Mouse (Mus musculus): ENCODE data around the gene Mia.

The Mia gene

GRCm38 (mm10) chr7:27180837-27181695 is at the start of gene Mia, which contains the start of gene Gm21983:
TSS of gene Mia (minus strand) at chr7:27181157.
TSS of gene Gm21983 (minus strand) at chr7:27181086.
- DNase-seq = peak; percentile 50 to 71

DNA sequence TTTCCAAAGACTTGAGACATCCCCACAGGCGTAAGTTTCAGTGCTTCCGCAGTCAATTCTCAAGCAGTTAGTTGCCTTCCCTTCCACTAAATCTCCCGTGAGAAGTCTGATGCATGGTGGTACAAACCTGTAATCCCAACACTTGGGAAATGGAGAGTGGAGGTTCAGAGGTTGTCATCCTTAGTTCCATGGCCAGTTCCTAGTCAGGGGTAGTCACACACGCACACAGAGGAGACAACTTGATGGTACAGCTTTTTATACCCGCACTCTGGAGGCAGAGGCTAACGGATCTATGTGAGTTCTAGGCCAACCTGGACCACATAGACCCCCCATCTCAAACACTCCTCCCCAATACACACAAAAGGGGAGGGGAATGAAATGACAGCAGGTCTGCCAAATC is 47.9 kb upstream of the Mia start:
- no peak for DNase-seq

- peak; percentile 94 to 95 for DNase-seq
These were observed 47.4 kb upstream of the Mia start, which contains the start of gene Itpkc for GRCm38 (mm10) chr7:27228281-27228821. TSS of gene Itpkc (minus strand) at chr7:27228661.

- no peak for DNase-seq
These were observed 46.7 kb upstream of the Mia start for GRCm38 (mm10) chr7:27227676-27228075.

DNA sequence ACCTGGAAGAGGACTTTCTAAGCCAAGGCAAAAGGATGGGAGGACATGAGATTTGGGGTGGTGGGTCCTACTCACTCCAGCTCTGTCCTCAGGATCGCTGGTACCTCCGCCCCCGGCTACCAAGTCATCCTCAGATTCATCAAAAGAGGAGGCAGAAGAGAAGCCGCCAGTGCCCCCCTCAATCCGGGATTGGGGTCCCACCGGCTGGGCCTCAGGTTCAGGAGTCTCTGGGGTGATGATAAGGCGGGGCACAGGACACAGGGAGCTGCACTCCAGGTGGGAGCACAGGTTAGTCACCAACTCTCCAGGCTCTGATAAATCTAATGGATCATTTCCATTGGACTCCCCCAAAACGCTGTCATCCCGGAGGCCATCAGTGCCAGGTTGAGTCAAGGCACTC is 46.3 kb upstream of the Mia start:
- DNase-seq = no peak

DNA sequence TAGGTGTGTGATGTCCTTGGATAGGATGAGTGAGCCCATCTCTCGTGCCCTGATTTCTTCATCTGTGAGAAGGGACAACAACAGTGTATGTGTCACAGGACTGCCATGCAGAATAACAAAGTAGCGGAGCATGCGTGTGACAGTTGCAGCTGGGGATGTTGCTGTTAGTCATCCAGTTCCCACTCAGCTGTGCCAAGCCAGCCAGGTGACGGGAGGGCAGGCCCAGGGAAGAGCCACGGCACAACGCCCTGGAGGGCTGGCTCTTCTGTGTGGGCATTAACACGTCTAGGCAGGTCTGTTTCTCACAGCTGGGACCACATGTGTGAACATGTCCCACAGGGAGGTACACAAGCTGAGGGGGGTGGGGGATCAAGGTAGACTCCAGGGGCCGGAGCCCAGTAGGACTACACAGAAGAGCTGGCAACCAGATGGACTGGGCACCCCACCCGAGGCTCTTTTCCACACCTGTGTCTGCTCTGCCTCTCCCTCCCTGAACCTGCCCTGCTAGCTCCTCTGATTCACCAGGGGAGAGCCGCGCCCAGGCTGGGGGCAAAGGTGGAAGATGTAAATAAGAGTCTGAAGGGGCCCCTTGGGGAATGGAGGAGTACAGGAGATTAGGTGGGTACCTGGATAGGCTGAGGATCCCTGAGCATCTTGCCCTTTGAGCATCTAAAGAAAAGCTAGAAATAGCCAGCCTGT is 44.1 kb upstream of the Mia start:
- DNase-seq = peak in 1 of 2 experiments; percentile 39

- DNase-seq = no peak
These were observed 41.6 kb upstream of the Mia start for GRCm38 (mm10) chr7:27222538-27222937.

DNA sequence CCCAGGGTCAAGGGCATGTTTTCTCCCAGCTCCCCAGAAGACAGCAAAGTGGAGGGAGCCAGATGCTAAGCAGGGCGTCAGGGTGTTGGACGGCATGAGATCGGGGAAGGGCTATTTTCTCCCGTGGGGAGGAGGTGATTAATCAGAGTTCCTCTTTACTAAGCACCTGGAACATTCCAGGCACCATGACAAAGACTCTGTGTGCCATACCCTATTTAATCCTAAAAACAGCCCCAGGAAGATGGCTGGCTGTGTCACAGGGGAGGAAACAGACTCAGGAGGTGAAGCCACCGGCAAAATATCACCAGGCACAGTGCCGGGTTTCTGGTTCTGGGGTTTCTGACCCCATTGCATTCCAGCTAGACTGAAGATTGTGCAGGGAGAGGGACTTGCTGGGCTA is 41.0 kb upstream of the Mia start:
- DNase-seq = no peak

DNA sequence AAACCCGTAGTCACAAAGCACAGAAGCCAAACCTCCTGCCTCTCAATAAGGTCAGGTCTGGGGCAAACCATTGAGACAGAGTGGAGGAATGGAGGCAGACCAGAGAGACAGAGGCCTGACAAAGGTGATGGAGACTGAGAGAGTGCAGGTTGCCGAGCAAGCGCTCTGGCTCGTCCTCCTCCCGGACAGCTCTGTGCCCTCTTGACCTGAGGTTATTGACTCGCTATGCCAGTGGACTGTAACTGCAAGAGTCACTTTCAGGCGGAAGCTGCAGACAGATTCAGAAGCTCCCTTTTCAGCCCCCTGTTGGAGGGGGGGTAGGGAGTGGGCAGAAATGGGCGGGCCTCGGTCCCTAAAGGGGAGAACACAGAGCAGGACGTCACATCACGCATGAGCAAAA is 39.0 kb upstream of the Mia start:
- no peak for DNase-seq

DNA sequence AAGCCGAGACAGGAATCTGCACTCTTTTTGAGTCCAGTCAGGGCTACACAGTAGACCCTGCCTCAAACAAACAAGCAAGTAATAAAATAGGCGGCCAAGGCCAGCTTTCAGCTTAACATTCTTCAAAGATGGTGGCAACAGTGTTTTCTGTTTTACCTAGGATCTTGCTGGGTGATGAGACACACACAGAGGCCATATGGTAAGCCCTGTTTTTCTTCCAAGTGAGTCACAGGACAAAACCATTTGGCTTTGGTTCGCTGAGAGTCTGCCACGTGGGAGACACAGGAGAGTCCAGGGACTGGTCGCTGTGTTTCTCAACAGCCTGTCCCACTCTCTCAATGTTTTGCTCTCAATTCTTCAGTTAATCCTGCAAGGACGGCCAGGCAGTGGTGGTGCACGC is 37.6 kb upstream of the Mia start:
- no peak for DNase-seq

DNA sequence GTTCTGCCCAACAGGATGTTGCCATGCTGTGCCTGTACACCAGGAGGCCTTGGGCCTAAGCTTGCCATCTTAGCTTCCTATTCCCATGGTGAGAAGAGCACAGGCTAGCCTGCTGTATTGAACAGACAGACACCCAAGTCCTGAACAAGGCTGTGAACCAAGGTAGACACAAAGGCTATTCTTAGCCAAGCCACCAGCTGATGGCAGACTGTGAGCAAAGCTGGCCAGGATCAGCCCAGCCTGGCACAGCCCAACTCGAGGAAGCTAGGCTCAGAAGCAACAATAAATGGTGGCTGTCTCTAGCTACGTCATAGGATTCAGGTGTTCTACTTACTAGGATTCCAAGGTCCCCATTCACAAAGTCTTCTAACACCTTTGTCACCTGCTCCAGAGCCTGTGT is 31.7 kb upstream of the Mia start:
- no peak for DNase-seq

DNA sequence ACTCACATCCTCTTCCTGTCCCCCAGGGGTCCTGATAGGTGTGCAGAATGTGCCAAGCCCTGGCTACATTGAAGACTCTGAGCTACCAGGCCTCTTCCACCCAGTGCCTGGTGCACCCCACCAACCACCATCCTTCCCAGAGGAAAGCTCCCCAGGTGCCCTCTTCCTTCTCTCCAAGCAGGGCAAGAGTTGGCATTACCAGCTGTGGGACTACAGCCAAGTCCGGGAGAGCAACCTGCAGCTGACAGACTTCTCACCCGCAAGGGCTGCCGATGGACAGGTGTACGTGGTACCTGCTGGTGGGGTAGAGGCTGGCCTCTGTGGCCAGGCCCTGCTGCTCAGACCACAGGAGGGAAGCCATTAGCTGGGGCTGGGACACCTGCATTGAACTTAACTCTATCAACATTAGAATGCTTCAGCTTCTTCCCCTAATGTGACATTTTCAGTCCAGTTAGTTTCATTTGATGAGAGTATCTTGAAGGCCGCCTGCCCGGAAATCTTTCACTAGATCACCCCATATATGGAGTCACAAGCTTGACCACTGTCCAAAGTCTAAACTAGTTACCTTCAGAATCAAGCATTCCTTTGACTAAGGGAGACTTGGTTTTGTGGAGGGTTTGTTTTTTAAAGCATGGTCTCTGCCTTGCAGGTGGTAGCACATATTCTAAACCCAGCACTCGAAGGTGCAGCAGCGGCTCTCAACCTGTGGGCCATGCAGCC is 22.9 kb upstream of the Mia start:
- DNase-seq = no peak

GRCm38 (mm10) chr7:27198779-27199178 is 17.8 kb upstream of the Mia start:
- DNase-seq = no peak

GRCm38 (mm10) chr7:27198355-27198754 is 17.4 kb upstream of the Mia start:
- no peak for DNase-seq

DNA sequence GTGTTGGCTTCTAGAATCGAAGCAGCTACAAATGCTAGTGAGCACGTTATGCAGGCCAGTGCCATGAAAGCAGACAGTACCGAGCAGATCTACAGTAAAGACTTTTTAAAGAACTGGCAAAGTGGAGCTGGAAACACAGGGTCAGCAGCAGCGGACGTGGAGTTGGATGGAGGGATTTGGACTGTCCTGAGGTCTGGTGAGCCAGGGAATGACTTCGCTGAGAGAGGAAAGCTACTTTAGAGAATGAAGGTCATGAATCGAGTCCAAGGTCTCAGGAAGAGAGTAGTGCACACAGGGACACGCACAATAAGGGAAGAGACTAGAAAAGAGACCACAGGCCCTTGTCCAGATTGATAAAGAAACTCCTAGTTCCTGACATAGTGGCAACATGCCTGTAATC is 16.7 kb upstream of the Mia start:
- no peak for DNase-seq

DNA sequence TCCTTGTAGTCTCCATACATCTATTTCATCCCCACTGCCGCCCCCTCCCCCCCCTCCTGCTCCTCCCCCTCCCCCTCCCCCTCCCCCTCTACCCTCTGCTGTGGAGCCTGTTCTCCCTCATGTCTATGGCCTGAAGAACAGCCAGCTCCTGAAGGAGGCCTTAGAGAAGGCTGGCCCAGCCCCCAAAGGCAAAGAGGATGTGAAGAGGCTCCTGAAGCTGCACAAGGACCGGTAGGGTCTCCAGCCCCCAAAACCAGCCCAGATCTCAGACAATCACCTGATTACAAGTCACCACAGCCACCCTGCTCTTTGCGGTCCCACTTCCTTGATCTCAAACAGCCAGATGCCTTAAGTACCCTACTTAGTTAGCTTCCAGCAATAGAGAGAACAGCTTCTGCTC is 16.2 kb upstream of the Mia start:
- DNase-seq = no peak

DNA sequence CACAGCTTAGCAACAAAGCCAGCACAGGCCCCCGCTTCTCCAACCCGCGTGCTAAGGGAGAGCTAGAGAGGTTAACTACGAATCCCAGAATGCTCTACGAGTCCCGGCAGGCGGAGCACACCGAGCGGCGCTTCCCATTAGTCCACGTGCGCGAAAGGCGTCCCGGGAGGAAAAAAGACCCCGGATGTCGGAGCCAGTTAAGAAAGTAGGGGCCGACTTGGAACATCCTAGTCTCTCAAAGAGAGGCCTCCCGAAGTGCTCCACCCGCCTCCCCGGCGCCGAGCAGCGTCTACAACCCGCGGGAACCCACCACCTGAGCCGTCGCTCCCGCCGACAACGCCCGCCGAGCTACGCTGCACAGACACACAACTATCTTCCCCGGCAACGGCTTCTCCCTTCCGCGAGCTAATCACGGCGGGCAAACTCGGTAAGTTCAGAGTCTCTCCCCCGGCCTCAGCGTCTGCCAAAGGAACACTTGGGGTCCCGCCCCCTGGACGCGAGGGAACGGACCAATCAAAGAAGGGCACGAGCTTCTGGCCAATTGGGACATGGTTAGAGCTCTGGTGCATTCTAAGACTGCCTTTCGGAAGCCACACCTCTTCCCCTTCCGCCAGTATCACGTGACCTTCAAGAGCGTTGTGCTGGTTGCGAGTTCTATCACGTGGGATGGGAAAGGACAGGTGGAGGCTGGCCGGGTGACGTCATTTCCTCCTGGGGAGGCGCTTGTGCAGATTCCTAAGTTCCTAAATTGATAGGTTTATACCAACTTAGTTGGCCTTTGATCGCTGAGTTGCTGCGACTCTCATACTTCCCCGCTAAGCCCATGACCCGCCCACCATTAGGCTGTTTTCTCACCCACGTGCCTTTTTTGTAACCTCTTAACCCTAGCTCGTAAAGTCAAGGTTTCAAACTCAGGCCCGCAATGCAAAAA is 15.0 kb upstream of the Mia start, which contains the start of the genes BC024978 and Snrpa:
TSS of gene BC024978 (plus strand) at position 101 of the 931 bp plus-strand sequence.
TSS of gene Snrpa (minus strand) at position 591 of the 931 bp plus-strand sequence.
- DNase-seq = peak; percentile 99

GRCm38 (mm10) chr7:27193731-27194130 is 12.8 kb upstream of the Mia start:
- DNase-seq = no peak

- DNase-seq = no peak
These were observed 11.5 kb upstream of the Mia start for GRCm38 (mm10) chr7:27192434-27192833.

- DNase-seq = no peak
These were observed 8.4 kb upstream of the Mia start for GRCm38 (mm10) chr7:27189271-27189931.

DNA sequence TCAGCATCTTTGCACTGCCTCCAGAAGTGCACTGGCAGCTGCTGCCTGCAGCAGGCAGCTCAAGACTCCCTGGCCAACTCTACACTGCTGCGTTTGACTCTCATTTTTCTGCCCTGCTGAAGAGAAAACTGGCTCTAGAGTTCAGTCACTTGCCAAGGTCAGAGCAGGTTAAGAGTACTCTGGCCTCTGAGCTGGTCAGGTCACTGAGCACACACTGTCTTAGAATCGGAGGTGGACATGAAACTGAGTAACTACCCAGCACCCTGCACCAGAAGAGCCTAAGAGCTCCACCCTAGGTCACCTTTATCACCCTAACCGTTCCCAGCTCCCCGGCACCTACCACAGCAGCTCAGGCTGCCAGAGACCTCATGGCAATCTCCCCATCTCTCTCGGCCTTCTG is 5.0 kb upstream of the Mia start:
- no peak for DNase-seq

All from lung, adult 18-20 months (tissue).